8 mouse cellular contexts compared by ENCODE assay signal in genomic region chr5:120024071-120024470, GRCm38 (mm10).
DNase-seq lines count a peak whose midpoint lies in the region; ATAC-seq and TF ChIP-seq lines count a peak whose summit lies in the region.

No protein-coding gene starts in this region.

- H3K4me1 ChIP-seq in kidney, embryonic 14.5 days (ENCODE audit: control insufficient read depth, insufficient read depth, low read length): peaks cover 5% of the 10 kb centered on the region; the same call in 1 of the 2 replicates
- no peaks in the 10 kb centered on the region for H3K4me1 ChIP-seq in cerebellum, adult 2 months (ENCODE audit: control insufficient read depth, insufficient read depth, low read length)
- no peaks in the 10 kb centered on the region for H3K4me1 ChIP-seq in intestine, postnatal 0 days (replicated peaks; ENCODE audit: control insufficient read depth, insufficient read depth, low read length)

- H3K36me3 ChIP-seq in kidney, embryonic 14.5 days (ENCODE audit: control insufficient read depth, insufficient read depth, low read length): no peaks in the 10 kb centered on the region
- no peaks in the 10 kb centered on the region for H3K36me3 ChIP-seq in intestine, postnatal 0 days (ENCODE audit: control insufficient read depth, insufficient read depth)

- ATAC-seq in kidney, embryonic 14.5 days (ENCODE audit: low FRiP score, low TSS enrichment): peak; percentile 80
- peak; percentile 92 for ATAC-seq in megakaryocyte progenitor cell, adult 5-6 weeks (replicated peaks; ENCODE audit: poor library complexity)
- no peak for ATAC-seq in intestine, postnatal 0 days

- no peak for TF ChIP-seq CTCF in cerebellum, adult 2 months (IDR thresholded peaks at IDR 0.05; ENCODE audit: borderline replicate concordance, insufficient read depth, low read depth, low read length)
- TF ChIP-seq CTCF in intestine, postnatal 0 days (IDR thresholded peaks at IDR 0.05; ENCODE audit: low read depth): no peak

- no peak overlapping the region for H3K27ac ChIP-seq in kidney, embryonic 14.5 days (ENCODE audit: low read depth, low read length)
- H3K27ac ChIP-seq in cerebellum, adult 2 months (ENCODE audit: insufficient read depth, low read length): no peak overlapping the region
- H3K27ac ChIP-seq in intestine, postnatal 0 days (ENCODE audit: low read depth, low read length): no peak overlapping the region

- TF ChIP-seq POLR2A in cerebellum, adult 2 months (IDR thresholded peaks at IDR 0.05; ENCODE audit: borderline replicate concordance, insufficient read depth, low read length): no peak

- no peaks in the 10 kb centered on the region for H3K9me3 ChIP-seq in kidney, embryonic 14.5 days (ENCODE audit: control insufficient read depth, low read length)
- H3K9me3 ChIP-seq in intestine, postnatal 0 days (ENCODE audit: control insufficient read depth): no peaks in the 10 kb centered on the region

- peak overlapping the region; percentile 4; the same call in 1 of the 2 replicates for H3K4me2 ChIP-seq in kidney, embryonic 14.5 days (replicated peaks; ENCODE audit: low read depth, low read length)
- H3K4me2 ChIP-seq in intestine, postnatal 0 days (replicated peaks; ENCODE audit: low read depth): no peak overlapping the region

- no peak overlapping the region for H3K4me3 ChIP-seq in kidney, embryonic 14.5 days (ENCODE audit: low read length)
- no peak overlapping the region for H3K4me3 ChIP-seq in cerebellum, adult 2 months (replicated peaks; ENCODE audit: insufficient read depth, low read depth, low read length)
- H3K4me3 ChIP-seq in intestine, postnatal 0 days (ENCODE audit: low read depth, low read length): no peak overlapping the region

- no peak overlapping the region for H3K9ac ChIP-seq in kidney, embryonic 14.5 days (ENCODE audit: low read depth, low read length)
- no peak overlapping the region for H3K9ac ChIP-seq in intestine, postnatal 0 days (ENCODE audit: low read depth, low read length)

- DNase-seq in kidney, postnatal 14 days: no peak
- DNase-seq in frontal cortex, postnatal 14 days (ENCODE audit: low spot score in 2 of 2): peak; percentile 28 to 45
- DNase-seq in right cerebral cortex, postnatal 4 days: peak; percentile 40
- no peak for DNase-seq in cerebellum, adult 2 months
- no peak for DNase-seq in adrenal gland, adult (ENCODE audit: inconsistent age in 2 of 2, low spot score in 1 of 2)

- 1% methylated on average over 9 of the region's 10 CpGs for WGBS in kidney, embryonic 14.5 days
- WGBS in cerebellum, adult 2 months: 3% methylated on average over 10 of the region's 10 CpGs
- WGBS in intestine, postnatal 0 days: under 1% methylated on average over 9 of the region's 10 CpGs

- no peaks in the 10 kb centered on the region for H3K27me3 ChIP-seq in kidney, embryonic 14.5 days (ENCODE audit: control insufficient read depth, insufficient read depth, low read length)
- H3K27me3 ChIP-seq in cerebellum, adult 2 months (ENCODE audit: control insufficient read depth, insufficient read depth, low read length): no peaks in the 10 kb centered on the region
- H3K27me3 ChIP-seq in intestine, postnatal 0 days (replicated peaks; ENCODE audit: control insufficient read depth, insufficient read depth, low read length): no peaks in the 10 kb centered on the region

Comparison
In these comparisons a context has a peak if more than half of its experiments do, and no peak if none do; other contexts are left out.
1. DNase-seq: peak in frontal cortex, postnatal 14 days (2 of 2) and right cerebral cortex, postnatal 4 days (single experiment); none in kidney, postnatal 14 days (single experiment), cerebellum, adult 2 months (0 of 2) and adrenal gland, adult (0 of 2).